Mouse (Mus musculus): ENCODE measurements around the gene Nrxn3. TPM values are rescaled to one million over a fixed set of nuclear protein-coding genes. Genes with fewer than 3 reads are reported as not detected.

Gene Nrxn3
- total RNA-seq, 2 experiments from 2014 or later = 0.05 TPM; not detected in 1

DNA sequence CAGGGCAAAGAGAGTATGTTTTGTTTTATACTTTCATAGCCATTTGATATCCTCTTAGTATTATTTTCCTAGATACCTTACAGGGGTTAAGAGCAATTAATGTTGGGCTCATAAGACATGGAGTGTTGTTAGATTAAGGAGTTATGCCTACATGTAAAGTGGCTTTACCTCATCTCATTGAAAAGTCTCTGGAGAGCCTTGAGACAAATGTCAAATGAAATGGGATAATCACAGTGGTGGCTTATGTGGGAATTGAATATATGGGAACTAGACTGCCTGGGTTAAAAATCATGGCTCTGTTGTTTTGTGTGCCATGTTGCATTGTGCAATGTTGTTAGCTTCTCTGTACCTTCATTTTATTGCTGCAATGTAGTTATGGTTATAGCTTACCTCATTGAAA, 327.0 kb downstream of the Nrxn3 start:
- intact Hi-C loops (cut with DNase I) = no loop called here
- Histone ChIP-seq H3K27ac (no peak overlapping the region), H3K4me3 (no peak overlapping the region)
- no peak for TF ChIP-seq CTCF (IDR thresholded peaks at IDR 0.05)
- no peak for DNase-seq

DNA sequence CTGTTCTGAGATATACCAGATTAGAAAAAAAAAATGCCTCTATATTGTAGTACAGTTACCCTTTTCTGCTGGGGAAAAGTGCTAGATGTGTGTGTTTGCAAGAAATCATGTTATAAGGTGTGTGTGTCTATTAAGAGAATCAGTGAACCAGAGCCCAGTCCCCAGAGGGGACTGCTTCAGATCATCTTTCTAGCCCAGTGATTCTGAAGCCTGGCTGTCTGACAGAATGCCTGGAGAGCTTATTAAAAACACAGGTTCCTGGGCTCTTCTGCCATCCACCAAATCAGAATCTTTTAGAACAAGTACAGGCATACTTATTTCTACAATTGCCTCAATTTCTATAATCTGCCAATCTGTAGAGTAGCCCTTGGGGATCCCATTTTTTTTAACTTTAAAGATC, 349.8 kb downstream of the Nrxn3 start:
- Histone ChIP-seq H3K4me3 (no peak overlapping the region), H3K27ac (no peak overlapping the region)
- DNase-seq = no peak
- no peak for TF ChIP-seq CTCF (IDR thresholded peaks at IDR 0.05)
- intact Hi-C loops (cut with DNase I) = no loop called here

DNA sequence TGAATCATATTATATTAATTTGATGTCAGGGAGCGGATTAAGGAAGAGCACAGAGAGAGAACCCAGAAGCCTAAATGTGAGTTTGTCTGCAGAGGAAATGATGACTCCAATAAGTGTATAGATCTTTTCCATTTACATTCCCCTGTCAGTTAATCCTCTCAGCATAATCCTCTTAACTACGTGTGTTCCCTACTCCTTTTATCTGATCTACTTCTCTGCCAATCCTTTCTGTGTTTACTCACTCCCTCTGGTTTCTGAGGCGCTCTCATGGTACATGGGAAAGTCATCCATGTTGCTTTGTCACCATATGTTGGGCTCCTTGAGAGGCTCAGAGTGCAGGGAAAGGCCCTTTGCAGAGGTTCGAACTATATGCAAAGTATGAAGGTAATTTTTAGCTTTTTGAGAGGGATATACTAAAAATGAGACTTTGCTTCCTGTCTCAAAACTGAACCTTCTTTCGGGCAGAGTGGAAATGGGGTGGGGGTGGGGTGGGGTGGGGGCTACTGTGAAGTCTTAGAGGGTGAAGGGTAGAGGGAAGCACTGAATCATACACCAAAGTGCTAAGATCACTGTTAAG, 350.6 kb downstream of the Nrxn3 start:
- no peak for TF ChIP-seq CTCF (IDR thresholded peaks at IDR 0.05)
- H3K4me3 ChIP-seq = no peak overlapping the region
- DNase-seq = no peak
- intact Hi-C loops (cut with DNase I) = no loop called here
- no peak overlapping the region for H3K27ac ChIP-seq

DNA sequence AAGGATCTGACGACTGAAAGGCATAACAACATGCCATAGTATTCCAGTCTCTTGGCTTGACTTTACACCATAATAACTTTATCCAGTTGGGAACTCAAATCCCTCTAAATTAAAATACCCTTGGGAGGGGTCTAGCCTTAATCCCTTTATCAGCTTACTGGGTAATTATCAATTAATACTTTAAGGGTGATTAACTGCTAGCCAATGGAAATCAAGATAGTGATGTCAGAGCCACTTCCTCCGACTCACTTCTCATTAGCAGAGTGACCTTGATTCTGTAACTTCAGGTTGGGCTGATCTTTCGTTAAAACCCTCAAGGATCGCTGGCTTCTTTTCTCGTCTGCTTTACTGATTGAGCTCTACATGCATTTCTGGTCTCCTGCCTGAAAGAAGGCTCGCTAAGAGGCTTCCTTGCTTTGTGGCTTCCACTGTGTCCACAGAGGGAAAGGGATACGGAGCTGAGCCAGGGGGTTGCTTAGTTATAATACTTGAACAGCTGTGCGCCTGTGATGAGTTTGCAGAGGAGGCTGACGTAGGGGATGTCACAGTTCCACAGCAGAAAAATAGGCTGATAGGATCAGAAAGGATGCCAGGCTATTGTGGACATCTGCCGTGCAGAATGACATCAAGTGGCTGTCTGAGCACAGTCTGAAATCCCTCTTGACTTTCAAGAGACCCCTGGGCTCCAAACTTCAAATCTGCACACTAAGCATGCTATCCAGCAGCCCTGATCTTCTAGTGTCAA, 352.0 kb downstream of the Nrxn3 start:
- Histone ChIP-seq H3K27ac (no peak overlapping the region), H3K4me3 (no peak overlapping the region)
- no peak for DNase-seq
- intact Hi-C loops (cut with DNase I) = no loop called here
- TF ChIP-seq CTCF (IDR thresholded peaks at IDR 0.05) = no peak

DNA sequence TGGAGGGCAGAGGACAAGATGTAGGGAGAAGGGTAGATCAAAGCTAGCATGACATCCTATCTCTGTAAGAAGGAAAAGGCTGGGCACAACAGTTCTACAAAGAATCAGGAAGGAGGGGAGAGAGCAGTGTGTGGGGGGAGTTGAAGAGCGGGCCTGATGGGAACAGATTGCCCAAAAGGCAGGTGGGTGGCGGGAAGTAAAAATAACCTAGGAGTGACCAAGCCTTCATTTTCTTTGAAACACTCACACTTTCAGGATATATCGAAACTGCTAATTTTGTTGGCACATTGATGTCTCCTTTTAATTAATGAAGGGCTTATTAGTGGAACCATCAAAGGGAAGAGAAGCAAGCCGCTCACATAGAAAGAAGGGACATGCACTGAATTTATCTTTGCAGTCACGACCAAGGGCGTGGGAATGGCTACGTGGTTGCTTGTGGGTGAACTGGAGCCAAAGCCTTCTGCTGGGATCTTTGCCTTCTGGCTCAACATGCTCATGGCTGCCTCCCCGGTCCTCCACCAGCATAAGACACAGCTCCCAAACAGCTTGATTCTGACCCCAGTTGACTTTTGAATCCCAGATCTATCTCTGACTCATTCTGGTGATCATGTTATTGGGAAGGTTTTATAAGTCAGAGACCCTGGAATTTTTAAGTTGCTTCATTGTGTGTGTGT, 371.3 kb downstream of the Nrxn3 start:
- TF ChIP-seq CTCF (IDR thresholded peaks at IDR 0.05) = no peak

DNA sequence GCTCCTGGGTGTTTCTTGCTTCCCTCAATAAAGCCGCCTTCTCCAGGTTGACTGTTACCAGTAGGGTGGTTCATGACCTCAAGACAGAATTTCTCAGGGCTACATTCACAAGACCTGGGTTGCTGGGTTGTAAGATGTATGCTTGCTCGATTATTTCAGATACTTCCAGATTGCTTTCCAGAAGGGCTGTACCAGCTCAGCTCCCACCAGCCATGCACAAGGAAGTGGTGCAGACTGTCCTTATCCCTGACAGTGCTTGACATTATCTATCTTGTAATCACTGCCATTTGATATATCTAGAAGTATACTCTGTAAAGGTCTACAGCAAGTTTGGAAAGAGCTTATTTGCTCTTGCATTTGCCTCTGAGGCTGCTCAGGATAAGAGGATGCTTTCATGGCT, 374.9 kb downstream of the Nrxn3 start:
- Histone ChIP-seq H3K27ac (no peak overlapping the region), H3K4me3 (no peak overlapping the region)
- intact Hi-C loops (cut with DNase I) = no loop called here
- no peak for DNase-seq
- TF ChIP-seq CTCF (IDR thresholded peaks at IDR 0.05) = no peak

More for the DNA sequence above, 371.3 kb downstream of the Nrxn3 start:
- Histone ChIP-seq H3K27ac (no peak overlapping the region), H3K4me3 (no peak overlapping the region)
- no peak for DNase-seq
- intact Hi-C loops (cut with DNase I) = no loop called here

DNA sequence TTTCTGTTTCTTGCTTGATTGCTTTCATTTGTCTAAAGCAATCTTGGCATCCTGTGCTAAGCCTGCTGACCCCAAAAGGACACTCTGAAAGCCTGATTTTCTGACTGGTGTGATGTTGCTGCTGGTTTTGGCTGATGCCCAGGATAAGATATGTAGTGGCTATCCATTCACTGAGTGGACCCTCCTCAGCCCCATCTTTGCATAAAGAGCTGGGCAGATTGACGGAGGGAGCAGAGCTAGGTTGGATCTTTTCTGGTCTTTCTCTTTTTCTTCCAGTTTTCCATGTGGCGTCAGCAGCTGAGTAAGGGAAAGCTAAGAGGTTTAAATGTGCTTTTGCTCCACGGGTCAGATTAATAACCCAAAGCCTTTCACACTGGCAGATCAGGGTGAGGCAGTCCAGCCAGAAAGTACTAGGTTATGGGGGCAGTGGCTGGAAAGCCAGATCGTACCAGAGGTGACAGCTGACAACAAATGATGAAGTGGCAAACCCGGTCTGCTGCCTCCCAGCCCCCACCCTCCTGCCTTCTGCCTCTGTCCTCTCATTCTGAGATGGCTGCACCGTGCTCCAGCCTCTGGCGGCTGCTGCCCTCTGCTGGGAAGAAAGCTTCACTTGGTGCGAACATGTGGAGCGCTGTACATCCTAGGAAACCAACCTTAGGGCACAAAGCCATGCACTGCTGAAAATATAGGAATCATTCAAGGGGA, 383.5 kb downstream of the Nrxn3 start:
- Histone ChIP-seq H3K4me3 (no peak overlapping the region), H3K27ac (no peak overlapping the region)
- peak; percentile 37 for TF ChIP-seq CTCF (IDR thresholded peaks at IDR 0.05)
- DNase-seq = peak; percentile 29
- intact Hi-C loops (cut with DNase I) = no loop called here

DNA sequence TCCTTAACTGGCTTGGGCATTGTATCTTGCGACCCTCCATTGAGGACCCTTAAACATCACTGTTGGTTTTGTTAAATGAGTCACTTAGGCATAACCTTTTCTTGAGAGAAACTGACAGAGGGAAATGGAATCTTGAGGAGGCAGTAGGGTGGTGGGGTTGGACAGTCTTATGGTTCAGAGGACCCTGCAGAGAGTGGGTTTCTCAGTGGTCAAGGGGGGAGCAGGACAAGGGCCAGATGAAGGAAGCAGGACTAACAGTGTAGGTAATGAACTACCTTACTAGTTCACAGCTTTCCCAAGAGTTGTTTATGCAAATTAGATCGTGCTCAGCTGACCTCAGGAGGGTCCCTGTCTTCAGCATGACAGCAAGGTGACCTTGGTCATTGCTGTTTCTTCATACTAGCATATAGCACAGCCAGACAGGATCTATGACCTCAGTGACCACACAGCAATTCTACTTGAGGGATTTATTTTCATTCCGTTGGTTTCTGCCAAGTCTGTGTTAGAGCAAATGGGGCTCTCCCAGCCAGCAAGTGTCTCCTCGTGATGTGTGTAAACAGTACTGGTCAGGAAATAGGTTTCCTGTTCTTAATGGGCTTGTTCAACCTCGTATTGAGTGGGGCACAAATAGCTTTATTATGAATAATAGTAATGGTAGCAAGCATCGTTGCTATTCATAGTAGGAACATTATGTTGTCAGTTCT, 384.4 kb downstream of the Nrxn3 start:
- TF ChIP-seq CTCF (IDR thresholded peaks at IDR 0.05) = no peak

DNA sequence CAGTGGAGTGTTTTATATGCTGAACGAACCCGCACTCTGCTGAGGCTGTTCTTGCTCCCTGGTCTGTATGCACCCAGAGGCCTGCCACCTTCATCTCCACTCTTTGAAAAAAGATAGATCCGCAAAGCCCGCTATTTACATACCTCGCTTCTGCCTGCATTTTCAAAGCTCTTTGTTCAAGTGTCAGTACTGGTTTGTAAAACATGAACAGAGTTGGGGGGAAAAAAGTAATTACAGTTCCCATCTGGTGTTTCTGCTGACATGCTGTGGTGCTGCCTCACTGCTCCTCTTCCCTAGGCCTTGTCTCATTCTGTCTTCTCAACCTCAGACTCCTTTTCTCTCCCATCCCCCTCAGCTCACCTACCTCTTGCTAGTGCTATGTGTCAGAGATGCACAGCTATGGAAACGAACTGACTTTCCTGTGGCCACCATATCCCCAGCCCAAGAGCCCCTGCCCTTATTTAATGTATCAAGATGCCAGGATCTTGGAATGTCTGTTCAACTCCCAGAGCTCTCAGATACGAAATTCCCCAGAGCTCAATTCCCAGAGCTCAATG, 387.2 kb downstream of the Nrxn3 start:
- intact Hi-C loops (cut with DNase I) = no loop called here
- H3K27ac ChIP-seq = no peak overlapping the region
- no peak overlapping the region for H3K4me3 ChIP-seq
- TF ChIP-seq CTCF (IDR thresholded peaks at IDR 0.05) = no peak
- DNase-seq = no peak

More for the DNA sequence above, 384.4 kb downstream of the Nrxn3 start:
- intact Hi-C loops (cut with DNase I) = no loop called here
- no peak overlapping the region for H3K4me3 ChIP-seq
- DNase-seq = no peak
- no peak overlapping the region for H3K27ac ChIP-seq

DNA sequence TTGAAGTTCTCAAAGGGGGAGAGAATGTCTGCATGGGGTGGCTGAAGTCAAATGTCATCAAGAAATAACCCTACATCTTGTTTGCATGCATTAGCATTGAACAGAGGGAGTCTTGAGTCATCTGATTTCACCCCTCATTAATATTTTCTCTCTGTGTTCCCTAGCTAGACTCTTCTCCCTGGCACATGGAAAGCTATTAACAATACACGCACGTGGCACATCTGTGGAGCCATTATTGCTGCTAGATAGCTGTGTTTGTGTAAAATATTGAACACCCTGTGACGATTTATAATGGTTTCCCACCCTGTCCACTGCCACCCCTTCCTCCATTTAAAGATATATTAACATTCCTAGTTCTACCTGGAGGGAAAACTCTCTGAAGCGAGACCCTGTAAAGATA, 405.9 kb downstream of the Nrxn3 start:
- intact Hi-C loops (cut with DNase I) = no loop called here
- Histone ChIP-seq H3K27ac (no peak overlapping the region), H3K4me3 (no peak overlapping the region)
- DNase-seq = no peak
- TF ChIP-seq CTCF (IDR thresholded peaks at IDR 0.05) = no peak

DNA sequence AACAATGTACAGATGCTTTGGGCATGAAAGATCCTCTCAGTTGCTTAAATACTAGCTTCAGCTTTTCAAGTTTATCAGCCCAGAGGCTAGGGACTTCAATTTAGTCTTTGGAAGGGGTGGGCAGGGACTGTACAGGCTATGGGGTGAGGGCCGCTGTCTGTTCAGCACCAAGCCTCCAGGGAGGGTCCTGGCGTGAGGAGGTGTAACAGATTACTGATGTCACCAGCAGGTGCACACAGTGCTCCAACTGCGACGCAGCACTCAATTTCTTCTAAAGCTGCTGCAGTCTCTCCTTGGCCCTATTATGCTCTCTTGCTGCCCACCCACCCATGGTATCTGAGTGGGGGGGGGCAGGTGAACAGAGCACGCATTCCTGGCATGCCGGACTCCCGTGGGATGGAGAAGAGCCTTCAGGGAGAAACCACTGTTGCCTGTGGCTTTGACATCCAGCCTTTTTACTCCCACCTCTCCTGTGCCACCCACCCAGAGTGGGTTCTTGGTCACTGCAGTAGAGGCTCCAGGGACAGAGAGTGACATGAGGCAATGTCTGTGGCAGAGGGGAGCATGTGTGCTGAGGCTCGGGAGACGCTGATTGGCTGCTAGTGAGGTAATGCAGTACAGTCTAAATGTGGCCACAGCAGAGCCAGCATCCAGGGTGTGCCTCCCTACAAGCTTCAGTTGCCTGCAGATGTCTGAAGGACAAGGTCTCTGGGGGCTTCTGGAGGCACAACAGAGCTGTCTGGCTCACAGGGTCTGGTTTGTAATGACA, 406.6 kb downstream of the Nrxn3 start:
- TF ChIP-seq CTCF (IDR thresholded peaks at IDR 0.05) = no peak
- no peak overlapping the region for H3K4me3 ChIP-seq
- intact Hi-C loops (cut with DNase I) = no loop called here
- no peak for DNase-seq
- no peak overlapping the region for H3K27ac ChIP-seq
